Mouse (Mus musculus) heart, postnatal 0 days (tissue): ENCODE measurements around the gene Hist1h2ba. TPM values are rescaled to one million over a fixed set of nuclear protein-coding genes. Genes with fewer than 3 reads are reported as not detected.

Experiments used
- ATAC-seq: fragments of 200-750 bp; cut with Nextera tagmentation; 2 replicates; pipeline ENCODE4 v1.8.0; 2017; ENCODE audit warnings: low read depth, moderate number of reproducible peaks, moderate library complexity; ENCODE audit not compliant: insufficient read depth
- DNase-seq: peaks from one replicate; pipeline ENCODE4 v3.0.0-alpha.2; 2016; ENCODE audit warnings: low spot score
- H3K27ac ChIP-seq: fragments of 300-500 bp; sonication (generic); 2 replicates; pipeline ENCODE4 v1.5.1; 2014; ENCODE audit warnings: low read depth, mild to moderate bottlenecking
- H3K27me3 ChIP-seq: fragments of 300-500 bp; sonication (generic); 2 replicates; pipeline ENCODE4 v1.6.1; 2014; ENCODE audit warnings: low read length, mixed read lengths; ENCODE audit not compliant: control insufficient read depth, insufficient read depth
- H3K36me3 ChIP-seq: fragments of 300-500 bp; sonication (generic); replicated peaks from 2 replicates; pipeline ENCODE4 v1.6.1; 2014; ENCODE audit warnings: low read length, mixed read lengths; ENCODE audit not compliant: control insufficient read depth, insufficient read depth
- H3K4me1 ChIP-seq: fragments of 300-500 bp; sonication (generic); 2 replicates; pipeline ENCODE4 v1.6.1; 2014; ENCODE audit warnings: antibody characterized with exemption; ENCODE audit not compliant: control insufficient read depth, insufficient read depth
- H3K4me2 ChIP-seq: fragments of 300-500 bp; sonication (generic); 2 replicates; pipeline ENCODE4 v1.6.1; 2014; ENCODE audit warnings: low read depth, mild to moderate bottlenecking, low read length, moderate library complexity
- H3K4me3 ChIP-seq: fragments of 300-500 bp; sonication (generic); 2 replicates; pipeline ENCODE4 v1.5.1; 2014; ENCODE audit warnings: low read depth, low read length
- H3K9ac ChIP-seq: fragments of 300-500 bp; sonication (generic); replicated peaks from 2 replicates; pipeline ENCODE4 v1.6.1; 2014; ENCODE audit warnings: low read depth, low read length, mixed read lengths
- H3K9me3 ChIP-seq: fragments of 300-500 bp; sonication (generic); replicated peaks from 2 replicates; pipeline ENCODE4 v1.6.1; 2016; ENCODE audit warnings: low read length; ENCODE audit not compliant: control insufficient read depth
- CTCF ChIP-seq: IDR thresholded peaks from 2 replicates; pipeline ENCODE4 v1.5.1; 2016; ENCODE audit warnings: antibody characterized with exemption, control low read depth, low read depth
- EP300 ChIP-seq: IDR thresholded peaks from 2 replicates; pipeline ENCODE4 v1.6.1; 2016; ENCODE audit warnings: antibody characterized with exemption, low read depth
- WGBS: fragments of 180-500 bp; shearing (Covaris S2); extraction: QIAGEN DNeasy Blood & Tissue Kit; methylation state at CpG from one replicate; pipeline ENCODE4 v1.1.7; 2014; 5-methylcytosine and 5-hydroxymethylcytosine counted together
- polyA plus RNA-seq: library from polyadenylated mRNA; unstranded; fragments of >200 nt; fragmentation: Nextera tagmentation; extraction: Ambion mirVana; gene quantifications from 2 replicates; pipeline ENCODE4 v1.2.1, GENCODE M21; 2015
- total RNA-seq: library from RNA; depleted of rRNA; stranded (reverse); fragments of >200 nt; gene quantifications from 2 replicates; pipeline ENCODE4 v1.2.3, GENCODE M21; 2014; ENCODE audit warnings: low replicate concordance

Hist1h2ba gene
- total and polyA plus RNA-seq, 2 experiments from 2014 or later: not detected

DNA sequence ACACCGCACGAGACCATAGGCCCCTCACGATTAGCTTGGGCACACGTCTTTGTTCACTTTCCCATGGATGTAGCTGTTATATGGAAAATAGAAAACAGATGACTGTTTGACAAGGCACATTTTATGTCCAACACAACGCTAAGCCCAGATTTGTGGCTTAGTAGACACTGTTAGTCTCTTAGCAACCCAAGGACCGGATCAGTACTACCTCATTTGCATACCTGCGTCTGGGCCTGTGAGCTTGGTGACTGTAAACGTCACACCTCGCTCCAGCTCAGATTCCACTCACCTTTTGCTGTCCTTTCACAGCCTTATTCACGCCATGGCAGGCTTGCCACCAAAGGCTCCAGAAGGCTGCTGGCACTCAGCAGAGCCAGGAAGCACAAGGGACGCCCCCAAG lies 3.1 kb downstream of the Hist1h2ba start:
- H3K9ac ChIP-seq: no peak overlapping the region
- H3K4me1 ChIP-seq: no peaks in the 10 kb centered on the region
- no peaks in the 10 kb centered on the region for H3K9me3 ChIP-seq
- H3K36me3 ChIP-seq: no peaks in the 10 kb centered on the region
- WGBS: 69% methylated on average over 11 of the region's 11 CpGs
- H3K4me3 ChIP-seq: no peak overlapping the region
- H3K27ac ChIP-seq: no peak overlapping the region
- TF ChIP-seq EP300 (no peak), CTCF (no peak)
- no peak for DNase-seq
- no peak overlapping the region for H3K4me2 ChIP-seq
- ATAC-seq: no peak
- no peaks in the 10 kb centered on the region for H3K27me3 ChIP-seq

DNA sequence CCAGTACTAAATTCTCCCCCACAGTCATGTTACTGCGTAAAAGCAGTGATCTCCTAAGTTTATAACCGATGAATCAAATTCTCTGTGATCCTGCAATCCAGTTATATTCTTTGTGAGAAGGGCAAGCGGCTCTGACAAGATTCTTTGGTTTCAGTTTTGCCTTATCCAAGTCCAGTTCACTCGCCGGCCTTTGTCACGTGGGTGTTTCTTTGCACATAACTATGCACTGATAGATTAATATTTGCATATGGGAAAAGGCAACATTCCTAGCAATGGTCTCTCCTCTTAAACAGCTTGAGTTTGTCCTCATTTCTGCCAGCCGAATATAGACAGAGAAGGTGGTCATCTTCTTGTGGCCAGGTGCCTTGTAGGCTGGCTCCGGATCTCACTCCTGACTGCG lies 3.5 kb downstream of the Hist1h2ba start:
- H3K4me2 ChIP-seq: no peak overlapping the region
- DNase-seq (no peak), ATAC-seq (no peak)
- no peaks in the 10 kb centered on the region for H3K27me3 ChIP-seq
- H3K4me3 ChIP-seq: no peak overlapping the region
- TF ChIP-seq EP300: no peak
- TF ChIP-seq CTCF: no peak
- no peak overlapping the region for H3K27ac ChIP-seq
- H3K4me1 ChIP-seq: no peaks in the 10 kb centered on the region
- 87% methylated on average over 9 of the region's 9 CpGs for WGBS
- H3K36me3 ChIP-seq: no peaks in the 10 kb centered on the region
- H3K9ac ChIP-seq: no peak overlapping the region
- no peaks in the 10 kb centered on the region for H3K9me3 ChIP-seq

DNA sequence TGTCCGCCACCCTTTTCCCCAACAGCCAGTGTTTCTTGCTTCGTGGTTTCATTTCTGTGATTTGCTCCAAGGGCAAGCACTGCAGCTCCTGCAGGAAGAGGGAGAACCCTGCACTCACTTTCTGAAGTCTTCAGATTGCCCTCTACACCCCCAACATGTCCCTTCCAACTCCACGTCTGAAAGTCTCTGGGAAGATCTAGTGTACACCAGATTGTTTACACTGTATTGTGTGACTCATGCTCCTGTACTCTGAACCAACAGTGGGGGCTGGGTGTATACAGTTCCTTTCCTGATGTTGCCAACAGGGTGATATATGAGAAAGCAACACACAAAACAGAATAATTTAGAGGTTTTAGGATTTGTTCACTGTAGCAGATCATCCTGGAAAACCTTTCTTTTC lies 5.3 kb downstream of the Hist1h2ba start:
- Histone ChIP-seq H3K36me3 (no peaks in the 10 kb centered on the region), H3K4me2 (peak overlapping the region; percentile 34), H3K9me3 (no peaks in the 10 kb centered on the region), H3K4me3 (no peak overlapping the region), H3K27me3 (no peaks in the 10 kb centered on the region), H3K9ac (no peak overlapping the region), H3K4me1 (no peaks in the 10 kb centered on the region), H3K27ac (no peak overlapping the region)
- peak; percentile 10 for DNase-seq
- no peak for ATAC-seq
- TF ChIP-seq CTCF: no peak
- no peak for TF ChIP-seq EP300
- 33% methylated on average over 3 of the region's 3 CpGs for WGBS

DNA sequence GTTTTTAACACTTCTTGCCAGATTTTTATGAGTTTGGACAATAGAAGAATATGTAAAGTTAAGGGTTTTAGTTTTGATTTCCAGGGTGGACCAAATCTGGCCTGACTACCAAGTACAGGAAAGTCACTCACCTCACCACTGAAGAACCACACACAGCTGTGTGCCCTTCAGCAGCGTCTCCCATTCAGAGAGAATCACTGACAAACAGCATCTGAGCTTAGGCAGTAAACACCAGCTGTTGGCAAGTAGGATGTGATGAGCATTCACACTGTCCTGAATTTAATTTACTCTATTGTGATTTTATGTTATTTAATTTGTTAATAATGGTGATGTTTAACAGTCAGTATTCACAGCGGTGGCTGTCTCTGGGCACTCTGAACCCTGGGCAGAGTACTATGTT lies 8.2 kb downstream of the Hist1h2ba start:
- ATAC-seq (no peak), DNase-seq (no peak)
- Histone ChIP-seq H3K4me3 (no peak overlapping the region), H3K27ac (no peak overlapping the region), H3K9me3 (no peaks in the 10 kb centered on the region), H3K27me3 (no peaks in the 10 kb centered on the region), H3K4me2 (no peak overlapping the region), H3K4me1 (no peaks in the 10 kb centered on the region), H3K36me3 (no peaks in the 10 kb centered on the region), H3K9ac (no peak overlapping the region)
- no peak for TF ChIP-seq EP300
- TF ChIP-seq CTCF: no peak
- WGBS: 73% methylated on average over 2 of the region's 2 CpGs

DNA sequence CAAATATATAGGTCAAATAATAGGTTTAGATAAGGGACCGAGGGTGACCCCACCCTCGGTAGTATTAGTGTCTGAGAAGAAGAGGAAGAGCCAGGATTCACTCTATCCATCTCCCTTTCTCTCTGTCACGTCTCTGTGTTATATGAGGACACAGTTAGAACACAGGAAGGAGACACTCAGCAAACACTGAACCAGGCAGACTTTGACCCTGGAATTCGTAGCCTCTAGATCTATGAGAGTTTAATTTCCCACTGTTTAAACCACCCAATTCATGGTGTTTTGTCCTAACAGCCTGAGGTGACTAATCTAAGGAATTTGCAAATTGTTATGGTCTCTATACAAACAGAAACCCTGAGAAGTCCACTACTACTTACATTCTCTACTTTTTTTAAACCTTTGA lies 16.3 kb downstream of the Hist1h2ba start:
- Histone ChIP-seq H3K27ac (no peak overlapping the region), H3K27me3 (no peaks in the 10 kb centered on the region), H3K4me1 (peaks cover 19% of the 10 kb centered on the region), H3K4me3 (no peak overlapping the region), H3K9me3 (no peaks in the 10 kb centered on the region), H3K9ac (no peak overlapping the region), H3K4me2 (no peak overlapping the region), H3K36me3 (no peaks in the 10 kb centered on the region)
- ATAC-seq: no peak
- no peak for TF ChIP-seq CTCF
- no peak for TF ChIP-seq EP300
- no peak for DNase-seq
- WGBS: 62% methylated on average over 4 of the region's 4 CpGs

DNA sequence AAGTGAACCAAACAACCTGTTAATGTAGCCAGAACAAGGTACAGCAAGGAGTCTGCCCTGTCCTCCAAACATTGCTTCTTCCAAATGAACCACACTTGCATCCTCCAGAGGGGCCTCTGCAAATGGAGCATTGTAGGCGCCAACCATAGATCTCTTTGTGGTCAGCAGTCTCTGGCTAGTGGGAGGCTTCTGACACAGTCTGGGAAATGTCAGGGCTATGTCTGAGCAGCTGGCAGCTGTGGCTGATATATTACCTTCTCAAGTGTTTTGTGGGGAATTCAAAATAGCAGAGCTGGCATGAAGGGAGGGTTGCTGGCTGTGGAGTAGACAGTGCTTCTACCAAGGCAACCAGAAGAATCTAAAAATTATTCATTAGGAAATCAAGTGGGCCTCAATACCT lies 17.8 kb downstream of the Hist1h2ba start:
- Histone ChIP-seq H3K4me2 (no peak overlapping the region), H3K9ac (no peak overlapping the region), H3K4me1 (peaks cover 19% of the 10 kb centered on the region), H3K27ac (no peak overlapping the region), H3K27me3 (no peaks in the 10 kb centered on the region), H3K36me3 (no peaks in the 10 kb centered on the region), H3K9me3 (no peaks in the 10 kb centered on the region), H3K4me3 (no peak overlapping the region)
- peak; percentile 69 for ATAC-seq
- TF ChIP-seq EP300 (no peak), CTCF (no peak)
- peak; percentile 26 for DNase-seq
- 42% methylated on average over 1 of the region's 1 CpGs for WGBS
